Mouse (Mus musculus) kidney, adult 9 months (tissue): ENCODE results near the gene Cyp3a44.
"Not testable (repeated sequence)": the region's sequence is repeated elsewhere in the genome, so short reads cannot be mapped to it uniquely, and the experiment has no call there.

ENCODE experiments used
- DNase-seq: peaks from one replicate; pipeline ENCODE4 v3.0.0; 2022

The Cyp3a44 gene

DNA sequence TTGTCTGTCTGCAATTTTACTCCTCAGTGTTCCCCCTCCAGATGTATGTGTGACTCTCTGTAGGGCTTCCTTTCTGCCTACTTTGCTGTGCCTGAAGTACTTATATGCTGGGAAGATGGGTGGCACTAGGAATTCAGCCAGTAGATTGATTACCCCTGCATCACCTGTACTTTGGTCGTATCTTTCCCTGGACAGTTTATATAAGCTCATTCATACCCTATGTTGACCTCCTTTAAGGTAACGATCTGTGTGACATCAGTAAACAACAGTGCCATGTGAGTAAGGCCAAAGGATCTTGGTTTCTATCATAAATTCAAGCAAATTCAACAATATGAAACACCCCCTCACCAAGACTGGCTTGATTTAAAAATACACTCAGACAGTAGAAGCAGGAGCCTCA, at the start of gene Cyp3a44:
Cyp3a44 (minus strand) TSS at position 79 of the 400 bp plus-strand sequence.
- DNase-seq, result not testable (repeated sequence)

- not testable (repeated sequence) for DNase-seq
These were observed 5.4 kb downstream of the Cyp3a44 start for GRCm38 (mm10) chr5:145800229-145800628.

DNA sequence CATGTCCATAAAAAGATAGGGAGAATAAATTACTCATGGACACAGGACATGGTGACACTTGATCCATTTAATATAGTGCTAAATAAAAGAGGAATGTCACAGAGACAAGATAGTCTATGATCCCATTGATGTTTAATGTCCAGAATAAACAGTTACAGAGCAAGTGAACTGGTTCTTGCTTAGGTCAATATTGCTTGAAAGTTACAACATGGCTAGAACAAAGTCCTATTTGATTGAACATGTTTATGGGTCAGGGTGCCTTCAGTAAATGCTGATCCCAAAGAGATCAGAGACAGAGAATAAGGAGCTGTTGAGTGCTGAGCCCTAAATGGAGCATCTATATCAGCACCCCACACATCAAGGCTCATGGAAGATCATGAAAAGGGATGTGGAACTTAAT, 12.4 kb downstream of the Cyp3a44 start:
- not testable (repeated sequence) for DNase-seq

DNA sequence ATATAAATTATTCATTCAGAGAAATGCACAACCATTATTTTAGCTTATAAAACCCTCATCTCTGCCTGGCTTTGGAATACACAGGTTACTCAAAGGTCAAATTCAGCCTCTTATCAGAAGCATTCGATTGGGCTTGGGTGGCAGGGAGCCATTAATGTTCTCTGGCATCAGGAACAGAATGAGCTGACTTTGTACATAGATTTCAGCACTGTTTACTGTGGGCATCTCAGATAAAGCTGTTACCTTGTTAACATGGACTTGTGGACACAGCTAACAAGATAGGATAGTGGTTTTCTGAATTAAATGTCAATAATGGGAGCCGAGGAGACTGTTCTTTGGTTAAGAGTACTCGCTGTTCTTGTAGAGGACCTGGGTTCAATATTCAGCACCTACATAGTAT, 68.2 kb downstream of the Cyp3a44 start:
- not testable (repeated sequence) for DNase-seq
